Mouse (Mus musculus) olfactory bulb, adult 2 months (tissue): ENCODE results near the gene H2afy2.

ENCODE experiments used
- CTCF ChIP-seq: fragments of 200-500 bp; IDR thresholded peaks from 2 replicates; pipeline ENCODE4 v1.5.1; 2012; ENCODE audit warnings: low read depth, mild to moderate bottlenecking, low read length, moderate library complexity; ENCODE audit not compliant: insufficient read depth
- POLR2A ChIP-seq: fragments of 200-500 bp; IDR thresholded peaks from 2 replicates; pipeline ENCODE4 v1.6.1; 2012; ENCODE audit warnings: mild to moderate bottlenecking, low read depth, low read length, moderate library complexity; ENCODE audit not compliant: insufficient read depth

- TF ChIP-seq POLR2A: no peak
- TF ChIP-seq CTCF: no peak
Observed at GRCm38 (mm10) chr10:61825536-61825935, 41.6 kb upstream of the H2afy2 start.
